Mouse (Mus musculus) left cerebral cortex, adult 2 months (tissue): ENCODE measurements at regions not wholly inside any gene's neighbourhood (a gene's known extent, or its start where the extent isn't known, plus 50 kb on each side); places are given as distances from the start of the nearest gene placed in this dataset.

Experiments used
- DNase-seq, 2 experiments: peaks; one replicate each; pipeline ENCODE4 v3.0.0; 2021 to 2022; ENCODE audit warnings: low spot score in 2 of 2, mixed read lengths in 1 of 2; ENCODE audit errors: extremely low spot score in 1 of 2
- H3K27ac ChIP-seq: fragments of 200-600 bp; 2 replicates; pipeline ENCODE4 v1.8.1; 2022
- H3K4me3 ChIP-seq: fragments of 200-600 bp; 2 replicates; pipeline ENCODE4 v1.8.1; 2022
- CTCF ChIP-seq: fragments of 200-600 bp; IDR thresholded peaks from 2 replicates; pipeline ENCODE4 v1.8.1; 2022; ENCODE audit warnings: antibody characterized with exemption, mild to moderate bottlenecking, moderate library complexity
- intact Hi-C: fragments of 180-260 bp; cut with DNase I; formaldehyde crosslinking; loops from one replicate; pipeline ENCODE4 v1.15.1; 2025

GRCm38 (mm10) chr1:33395733-33396132 lies 273.9 kb downstream of the Prim2 start:
- intact Hi-C loops, result no loop called here
- no peak for DNase-seq
- no peak for TF ChIP-seq CTCF
- no peak overlapping the region for H3K27ac ChIP-seq
- no peak overlapping the region for H3K4me3 ChIP-seq

GRCm38 (mm10) chr1:33394989-33395594 lies 274.5 kb downstream of the Prim2 start:
- DNase-seq, result no peak
- Histone ChIP-seq H3K4me3 (no peak overlapping the region), H3K27ac (no peak overlapping the region)
- no peak for TF ChIP-seq CTCF
- intact Hi-C loops, result no loop called here

GRCm38 (mm10) chr1:33370796-33371195 lies 298.8 kb downstream of the Prim2 start:
- Histone ChIP-seq H3K27ac (no peak overlapping the region), H3K4me3 (no peak overlapping the region)
- intact Hi-C loops, result no loop called here
- no peak for TF ChIP-seq CTCF
- no peak for DNase-seq

GRCm38 (mm10) chr1:33362688-33363426 lies 306.7 kb downstream of the Prim2 start:
- Histone ChIP-seq H3K27ac (no peak overlapping the region), H3K4me3 (no peak overlapping the region)
- intact Hi-C loops, result loop anchor here (5.0 kb wide), 1 partner anchor 146 kb away; no protein-coding TSS in a partner anchor
- no peak for TF ChIP-seq CTCF
- no peak for DNase-seq

GRCm38 (mm10) chr1:33334061-33334460 lies 335.5 kb downstream of the Prim2 start:
- Histone ChIP-seq H3K27ac (no peak overlapping the region), H3K4me3 (no peak overlapping the region)
- intact Hi-C loops, result no loop called here
- DNase-seq, result no peak
- TF ChIP-seq CTCF, result no peak
